In the genomic region with DNA sequence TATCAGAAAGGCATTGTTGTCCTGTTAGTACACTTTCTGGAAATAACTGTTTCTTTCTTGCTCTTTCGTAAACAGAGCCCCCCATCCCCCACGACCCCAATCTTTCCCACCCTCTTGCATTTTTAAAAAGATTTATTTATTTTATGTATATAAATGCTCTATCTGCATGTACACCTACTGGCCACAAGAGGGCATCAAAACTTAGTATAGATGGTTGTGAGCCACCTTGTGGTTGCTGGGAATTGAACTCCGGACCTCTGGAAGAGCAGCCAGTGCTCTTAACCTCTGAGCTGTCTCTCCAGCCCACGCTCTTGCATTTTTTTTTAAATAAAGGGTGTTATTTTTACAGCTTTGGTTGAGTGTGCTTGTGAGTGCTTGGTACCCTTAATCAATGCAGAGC, we compare ENCODE assay signal across 24 mouse cellular contexts. TPM values are rescaled to one million over a fixed set of nuclear protein-coding genes. Genes with fewer than 3 reads are reported as not detected.
DNase-seq lines count a peak whose midpoint lies in the region; ATAC-seq and TF ChIP-seq lines count a peak whose summit lies in the region.
"Had no signal": no experiment of that assay in that cellular context is flagged by ENCODE, and none has a peak within 500 bp of the region (broad histone marks: within the 10 kb centered on the region; RNA-seq: fewer than 3 reads in every experiment).

No protein-coding gene starts in this region.

- no peak overlapping the region for H3K4me2 ChIP-seq in intestine, postnatal 0 days (replicated peaks; ENCODE audit: low read depth)
- no peak overlapping the region for H3K4me2 ChIP-seq in intestine, embryonic 16.5 days (ENCODE audit: low read depth, low read length)
- H3K4me2 ChIP-seq in lung, embryonic 14.5 days = no peak overlapping the region
- H3K4me2 ChIP-seq: forebrain, embryonic 13.5 days; liver, embryonic 13.5 days; neural tube, embryonic 15.5 days had no signal

- H3K9ac ChIP-seq in intestine, postnatal 0 days (ENCODE audit: low read depth, low read length) = no peak overlapping the region
- H3K9ac ChIP-seq in intestine, embryonic 16.5 days (ENCODE audit: low read depth, low read length) = no peak overlapping the region
- no peak overlapping the region for H3K9ac ChIP-seq in lung, embryonic 14.5 days
- H3K9ac ChIP-seq in ES-E14 (ENCODE audit: insufficient read depth, low read depth, low read length, poor library complexity, severe bottlenecking) = no peak overlapping the region
- H3K9ac ChIP-seq: forebrain, embryonic 13.5 days; liver, embryonic 13.5 days; neural tube, embryonic 15.5 days had no signal

- H3K4me3 ChIP-seq in intestine, postnatal 0 days (ENCODE audit: low read depth, low read length) = no peak overlapping the region
- no peak overlapping the region for H3K4me3 ChIP-seq in intestine, embryonic 16.5 days (ENCODE audit: low read length)
- H3K4me3 ChIP-seq in lung, embryonic 14.5 days (ENCODE audit: low read depth, low read length) = no peak overlapping the region
- no peak overlapping the region for H3K4me3 ChIP-seq in ES-E14 (ENCODE audit: insufficient read depth in 1 of 2, low read depth in 1 of 2, low read length in 2 of 2, poor library complexity in 1 of 2, severe bottlenecking in 1 of 2)
- no peak overlapping the region for H3K4me3 ChIP-seq in small intestine, adult 2 months (ENCODE audit: low read depth, low read length)
- H3K4me3 ChIP-seq: embryonic facial prominence, embryonic 10.5 days; forebrain, embryonic 13.5 days; liver, embryonic 13.5 days; midbrain, embryonic 10.5 days; neural tube, embryonic 15.5 days had no signal

- peak; percentile 56 for TF ChIP-seq CTCF in intestine, postnatal 0 days (IDR thresholded peaks at IDR 0.05; ENCODE audit: low read depth)
- TF ChIP-seq CTCF in lung, embryonic 14.5 days (IDR thresholded peaks at IDR 0.05; ENCODE audit: low read depth) = peak; percentile 57
- peak; percentile 16; the same call in 1 of the 2 replicates for TF ChIP-seq CTCF in small intestine, adult 2 months (IDR thresholded peaks at IDR 0.05; ENCODE audit: extremely low read depth, insufficient read length, insufficient replicate concordance, low read depth, low read length)

- no peaks in the 10 kb centered on the region for H3K36me3 ChIP-seq in intestine, postnatal 0 days (ENCODE audit: control insufficient read depth, insufficient read depth)
- H3K36me3 ChIP-seq in intestine, embryonic 16.5 days (ENCODE audit: control insufficient read depth, insufficient read depth, low read length) = no peaks in the 10 kb centered on the region
- H3K36me3 ChIP-seq in lung, embryonic 14.5 days (ENCODE audit: insufficient read depth) = no peaks in the 10 kb centered on the region
- no peaks in the 10 kb centered on the region for H3K36me3 ChIP-seq in ES-E14 (ENCODE audit: control insufficient read depth, insufficient read depth, low read length, poor library complexity, severe bottlenecking)
- H3K36me3 ChIP-seq in small intestine, adult 2 months (ENCODE audit: control insufficient read depth, insufficient read depth, low read length) = no peaks in the 10 kb centered on the region
- H3K36me3 ChIP-seq: embryonic facial prominence, embryonic 10.5 days; liver, embryonic 13.5 days; midbrain, embryonic 10.5 days; neural tube, embryonic 15.5 days had no signal

- no peak for TF ChIP-seq POLR2A in small intestine, adult 2 months (IDR thresholded peaks at IDR 0.05; ENCODE audit: low read depth, low read length)

- H3K4me1 ChIP-seq in intestine, postnatal 0 days (replicated peaks; ENCODE audit: control insufficient read depth, insufficient read depth, low read length) = no peaks in the 10 kb centered on the region
- 0 out of 2 replicates have a peak, but pooled peaks cover 6% of the 10 kb centered on the region for H3K4me1 ChIP-seq in intestine, embryonic 16.5 days (ENCODE audit: control insufficient read depth, insufficient read depth, low read length)
- no peaks in the 10 kb centered on the region for H3K4me1 ChIP-seq in lung, embryonic 14.5 days (ENCODE audit: insufficient read depth)
- H3K4me1 ChIP-seq in ES-E14 (ENCODE audit: control insufficient read depth in 2 of 2, insufficient read depth in 2 of 2, low read length in 2 of 2, poor library complexity in 1 of 2) = no peaks in the 10 kb centered on the region; a peak in 1 of 4 replicates
- no peaks in the 10 kb centered on the region for H3K4me1 ChIP-seq in small intestine, adult 2 months (ENCODE audit: control insufficient read depth, insufficient read depth, insufficient read length, low read length)
- H3K4me1 ChIP-seq: liver, embryonic 13.5 days had no signal

- in situ Hi-C loops in ES-E14 (cut with MboI; ENCODE audit: low sequenced_read_pairs in 2 of 2, unreplicated experiment in 2 of 2) = no loop called here

- no peaks in the 10 kb centered on the region for H3K27me3 ChIP-seq in intestine, postnatal 0 days (replicated peaks; ENCODE audit: control insufficient read depth, insufficient read depth, low read length)
- H3K27me3 ChIP-seq in intestine, embryonic 16.5 days (replicated peaks; ENCODE audit: control insufficient read depth, insufficient read depth, low read length) = no peaks in the 10 kb centered on the region
- H3K27me3 ChIP-seq in lung, embryonic 14.5 days (ENCODE audit: insufficient read depth, low read length) = no peaks in the 10 kb centered on the region
- no peaks in the 10 kb centered on the region for H3K27me3 ChIP-seq in small intestine, adult 2 months (ENCODE audit: control insufficient read depth, insufficient read depth, low read length)
- H3K27me3 ChIP-seq: forebrain, embryonic 13.5 days; liver, embryonic 13.5 days had no signal

- no peak for ATAC-seq in intestine, postnatal 0 days
- ATAC-seq in intestine, embryonic 16.5 days = no peak
- no peak for ATAC-seq in lung, embryonic 14.5 days (ENCODE audit: insufficient read depth)
- ATAC-seq: forebrain, embryonic 13.5 days had no signal

- DNase-seq in lung, embryonic 14.5 days = no peak
- DNase-seq in lung, postnatal 14 days = no peak
- no peak for DNase-seq in ES-E14 (ENCODE audit: low read depth, low spot score)
- DNase-seq in natural killer cell, adult 2 months (ENCODE audit: low spot score in 2 of 2) = no peak
- DNase-seq: adrenal gland, adult 8-10 months; cerebellum, adult 18-20 months; heart, adult 11 months; kidney, adult 11 months; kidney, postnatal 36 days; liver, embryonic 13.5 days; retina, postnatal 1 day; thymus, adult 2 months had no signal

- H3K9me3 ChIP-seq in intestine, postnatal 0 days (ENCODE audit: control insufficient read depth) = no peaks in the 10 kb centered on the region
- H3K9me3 ChIP-seq in intestine, embryonic 16.5 days (ENCODE audit: control insufficient read depth, low read length) = no peaks in the 10 kb centered on the region
- H3K9me3 ChIP-seq in lung, embryonic 14.5 days (ENCODE audit: low read depth, low read length) = no peaks in the 10 kb centered on the region
- H3K9me3 ChIP-seq in ES-E14 (ENCODE audit: control insufficient read depth, insufficient read depth, low read depth, low read length) = no peaks in the 10 kb centered on the region
- H3K9me3 ChIP-seq: forebrain, embryonic 13.5 days; liver, embryonic 13.5 days; neural tube, embryonic 15.5 days had no signal

- no peak overlapping the region for H3K27ac ChIP-seq in intestine, postnatal 0 days (ENCODE audit: low read depth, low read length)
- H3K27ac ChIP-seq in intestine, embryonic 16.5 days (ENCODE audit: low read length) = no peak overlapping the region
- H3K27ac ChIP-seq in lung, embryonic 14.5 days (ENCODE audit: low read depth) = no peak overlapping the region
- H3K27ac ChIP-seq in ES-E14 (ENCODE audit: insufficient read depth, low read depth, low read length, poor library complexity, severe bottlenecking) = no peak overlapping the region
- H3K27ac ChIP-seq in small intestine, adult 2 months (ENCODE audit: insufficient read depth, low read depth, low read length) = no peak overlapping the region
- H3K27ac ChIP-seq: embryonic facial prominence, embryonic 10.5 days; liver, embryonic 13.5 days; midbrain, embryonic 10.5 days; neural tube, embryonic 15.5 days had no signal

- 80% methylated on average over 4 of the region's 4 CpGs for WGBS in intestine, postnatal 0 days
- 79% methylated on average over 4 of the region's 4 CpGs for WGBS in intestine, embryonic 16.5 days
- WGBS in lung, embryonic 14.5 days = 76% methylated on average over 4 of the region's 4 CpGs
- WGBS in small intestine, adult 2 months = 80% methylated on average over 4 of the region's 4 CpGs

TF ChIP-seq in ES-E14, 5 proteins besides CTCF, POLR2A, EP300 and RAD21:
- TF ChIP-seq HCFC1 (IDR thresholded peaks at IDR 0.05; ENCODE audit: borderline replicate concordance, insufficient read depth, low read length) (no peak), MAFK (IDR thresholded peaks at IDR 0.05; ENCODE audit: insufficient read depth, low read depth, low read length) (no peak), CHD2 (IDR thresholded peaks at IDR 0.05; ENCODE audit: low read depth, low read length) (no peak), ZNF384 (IDR thresholded peaks at IDR 0.05; ENCODE audit: low read depth, low read length) (no peak), ZC3H11A (IDR thresholded peaks at IDR 0.05; ENCODE audit: borderline replicate concordance, low read depth, low read length) (peak; percentile 40; the same call in 1 of the 2 replicates)

RNA-seq across cellular contexts. Expression of a gene that starts 5.3 kb away (rescaled TPM):
- not detected in 2 replicates for polyA plus RNA-seq in intestine, postnatal 0 days (2015; fragmentation: Nextera tagmentation; extraction: Ambion mirVana)
- polyA plus RNA-seq in intestine, embryonic 16.5 days (2015; fragmentation: Nextera tagmentation; extraction: Ambion mirVana) = not detected in 2 replicates
- polyA plus RNA-seq in lung, embryonic 14.5 days (2014; fragmentation: Nextera tagmentation; extraction: Ambion mirVana) = not detected in 2 replicates
- total RNA-seq in ES-E14 (2012; rRNA removed) = not detected in 2 replicates
- polyA plus RNA-seq in small intestine, adult 2 months (2012; rRNA removed) = not detected in 2 replicates
- total RNA-seq: adrenal gland, adult 8-10 months; layer of hippocampus, postnatal 14 days; left cerebral cortex, postnatal 36 days had no signal
- polyA plus RNA-seq: embryonic facial prominence, embryonic 10.5 days; forebrain, embryonic 13.5 days; heart, embryonic 16.5 days; hindbrain, embryonic 11.5 days; liver, embryonic 13.5 days; midbrain, embryonic 10.5 days; neural tube, embryonic 15.5 days; stomach, embryonic 14.5 days; thymus, adult 2 months had no signal
